Mouse (Mus musculus) neural tube, embryonic 15.5 days (tissue): ENCODE data around the gene Aadacl4. TPM values are rescaled to one million over a fixed set of nuclear protein-coding genes. Genes with fewer than 3 reads are reported as not detected.
"Not testable (repeated sequence)": the region's sequence is repeated elsewhere in the genome, so short reads cannot be mapped to it uniquely, and the experiment has no call there.

Source experiments
- ATAC-seq: fragments of 200-750 bp; cut with Nextera tagmentation; 2 replicates; pipeline ENCODE4 v1.8.0; 2017; ENCODE audit warnings: mild to moderate bottlenecking, moderate TSS enrichment, moderate library complexity; ENCODE audit not compliant: low FRiP score
- H3K27ac ChIP-seq: fragments of 300-500 bp; sonication (generic); replicated peaks from 2 replicates; pipeline ENCODE4 v1.5.1; 2015; ENCODE audit warnings: mild to moderate bottlenecking, inconsistent platforms
- H3K27me3 ChIP-seq: fragments of 300-500 bp; sonication (generic); replicated peaks from 2 replicates; pipeline ENCODE4 v1.6.1; 2015; ENCODE audit warnings: inconsistent platforms
- H3K36me3 ChIP-seq: fragments of 300-500 bp; sonication (generic); 2 replicates; pipeline ENCODE4 v1.6.1; 2015; ENCODE audit warnings: inconsistent platforms
- H3K4me1 ChIP-seq: fragments of 300-500 bp; sonication (generic); 2 replicates; pipeline ENCODE4 v1.6.1; 2015; ENCODE audit warnings: inconsistent platforms
- H3K4me2 ChIP-seq: fragments of 300-500 bp; sonication (generic); 2 replicates; pipeline ENCODE4 v1.6.1; 2015; ENCODE audit warnings: inconsistent platforms, mild to moderate bottlenecking, moderate library complexity
- H3K4me3 ChIP-seq: fragments of 300-500 bp; sonication (generic); replicated peaks from 2 replicates; pipeline ENCODE4 v1.5.1; 2015; ENCODE audit warnings: mild to moderate bottlenecking, inconsistent platforms
- H3K9ac ChIP-seq: fragments of 300-500 bp; sonication (generic); replicated peaks from 2 replicates; pipeline ENCODE4 v1.6.1; 2015; ENCODE audit warnings: mild to moderate bottlenecking, inconsistent platforms
- H3K9me3 ChIP-seq: fragments of 300-500 bp; sonication (generic); replicated peaks from 2 replicates; pipeline ENCODE4 v1.6.1; 2016; ENCODE audit warnings: inconsistent platforms
- WGBS: fragments of 180-500 bp; shearing (Covaris S2); methylation state at CpG from one replicate; pipeline ENCODE4 v1.1.7; 2015; ENCODE audit warnings: mixed read lengths; 5-methylcytosine and 5-hydroxymethylcytosine counted together
- polyA plus RNA-seq: library from polyadenylated mRNA; unstranded; fragments of >200 nt; fragmentation: Nextera tagmentation; extraction: Ambion mirVana; gene quantifications from 2 replicates; pipeline ENCODE4 v1.2.1, GENCODE M21; 2015

The Aadacl4 gene
- polyA plus RNA-seq: not detected in 2 replicates

DNA sequence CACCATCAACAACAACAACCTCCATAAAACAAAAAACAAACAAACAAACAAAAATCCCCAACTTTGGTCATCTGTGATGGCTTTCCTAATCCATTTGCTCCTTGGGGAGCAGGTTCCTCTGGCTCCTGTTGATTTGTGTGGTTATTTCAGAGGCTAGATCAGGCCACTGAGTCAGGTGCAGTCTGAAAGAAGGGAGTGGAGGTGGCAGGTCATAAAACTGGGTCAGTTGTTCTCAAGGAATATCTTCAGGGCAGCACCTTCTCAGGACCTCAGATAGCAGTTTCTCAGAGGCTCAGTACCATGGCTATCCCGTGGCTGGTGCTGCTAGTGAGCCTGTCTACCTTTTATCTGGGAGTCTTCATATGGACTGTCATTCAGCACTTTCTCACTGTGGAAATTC lies at the start of gene Aadacl4:
Gene Aadacl4, plus strand, starts transcription at position 301 of the 400 bp plus-strand sequence.
- Histone ChIP-seq H3K36me3 (no peaks in the 10 kb centered on the region), H3K9ac (no peak within 1 kb of the TSS), H3K4me1 (no peaks in the 10 kb centered on the region), H3K27ac (no peak within 1 kb of the TSS), H3K9me3 (peaks cover 13% of the 10 kb centered on the region), H3K4me2 (no peak within 1 kb of the TSS), H3K27me3 (no peaks in the 10 kb centered on the region), H3K4me3 (no peak within 1 kb of the TSS)
- WGBS: 86% methylated on average over 1 of the region's 1 CpGs
- ATAC-seq: no peak

DNA sequence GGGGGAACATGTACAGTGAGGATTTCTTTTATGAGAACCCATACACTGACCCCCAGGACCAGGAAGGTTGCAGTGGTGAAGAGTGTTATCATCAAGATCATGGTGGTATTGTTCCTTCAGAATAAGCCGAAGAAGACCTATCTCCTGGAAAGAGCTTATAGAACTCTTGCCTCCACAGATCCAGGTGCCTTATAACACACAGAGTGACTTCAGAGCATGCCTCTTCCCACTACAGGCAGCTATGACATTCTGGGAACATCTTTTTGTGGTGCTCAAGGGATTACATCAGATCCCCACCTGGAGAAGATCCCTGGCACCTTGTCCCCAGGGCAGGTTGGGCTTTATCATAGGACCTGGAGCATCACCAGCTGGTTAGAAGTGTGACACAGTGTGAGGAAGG lies 48.5 kb upstream of the Aadacl4 start, which contains the start of gene Gm13124:
Gene Gm13124, minus strand, starts transcription at position 101 of the 400 bp plus-strand sequence.
- peaks cover 12% of the 10 kb centered on the region for H3K9me3 ChIP-seq
- WGBS: 93% methylated on average over 1 of the region's 1 CpGs
- H3K9ac ChIP-seq: no peak within 1 kb of the TSS
- H3K27me3 ChIP-seq: no peaks in the 10 kb centered on the region
- H3K4me2 ChIP-seq: no peak within 1 kb of the TSS
- no peak within 1 kb of the TSS for H3K27ac ChIP-seq
- H3K4me3 ChIP-seq: no peak within 1 kb of the TSS
- H3K4me1 ChIP-seq: no peaks in the 10 kb centered on the region
- no peaks in the 10 kb centered on the region for H3K36me3 ChIP-seq
- no peak for ATAC-seq

DNA sequence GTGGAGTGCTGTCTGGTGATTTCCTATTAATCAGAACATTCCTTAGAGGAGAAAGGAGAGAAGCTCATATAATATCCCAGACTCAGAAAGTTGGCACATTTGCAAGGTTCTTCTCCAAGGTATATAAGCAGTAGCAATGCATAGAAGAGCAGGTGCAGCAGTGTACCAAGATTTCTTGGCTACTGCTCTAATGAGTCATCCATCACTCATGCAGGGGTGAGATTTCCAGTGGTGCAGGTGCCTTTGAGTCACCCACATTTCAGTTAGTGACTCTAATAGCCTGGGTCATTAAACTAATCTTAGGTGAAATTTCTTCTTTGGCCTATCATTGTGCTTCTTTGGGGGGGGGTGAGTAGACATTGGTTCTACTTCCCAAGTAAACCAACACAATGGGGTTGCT lies 45.8 kb upstream of the Aadacl4 start:
- H3K9me3 ChIP-seq: peaks cover 4% of the 10 kb centered on the region; the same call in 1 of the 2 replicates
- ATAC-seq: no peak
- no peak overlapping the region for H3K9ac ChIP-seq
- no peak overlapping the region for H3K4me3 ChIP-seq
- H3K36me3 ChIP-seq: no peaks in the 10 kb centered on the region
- no peak overlapping the region for H3K27ac ChIP-seq
- H3K4me1 ChIP-seq: no peaks in the 10 kb centered on the region
- no peaks in the 10 kb centered on the region for H3K27me3 ChIP-seq
- H3K4me2 ChIP-seq: no peak overlapping the region

DNA sequence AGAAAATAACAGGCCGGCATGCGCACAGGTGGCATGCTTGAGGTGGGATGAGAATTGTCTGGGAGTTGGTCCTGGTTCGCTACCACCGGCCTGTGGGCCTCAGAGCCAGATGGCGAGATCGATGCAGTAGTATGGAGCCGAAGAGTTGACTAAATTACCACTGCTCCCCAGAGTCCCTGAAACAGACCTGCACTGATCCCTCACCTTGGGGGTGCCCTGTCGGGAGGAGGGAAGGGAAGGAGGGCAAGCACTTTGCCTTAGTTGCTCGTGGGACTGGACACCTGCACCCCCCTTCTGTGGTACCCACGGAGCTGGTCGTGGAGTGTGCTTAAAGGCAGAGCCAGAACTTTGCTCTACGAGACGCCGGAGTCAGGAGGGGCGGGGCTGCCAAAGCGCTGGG lies 27.3 kb upstream of the Aadacl4 start:
- ATAC-seq: not testable (repeated sequence)
- peaks cover 12% of the 10 kb centered on the region; the same call in 1 of the 2 replicates for H3K9me3 ChIP-seq

DNA sequence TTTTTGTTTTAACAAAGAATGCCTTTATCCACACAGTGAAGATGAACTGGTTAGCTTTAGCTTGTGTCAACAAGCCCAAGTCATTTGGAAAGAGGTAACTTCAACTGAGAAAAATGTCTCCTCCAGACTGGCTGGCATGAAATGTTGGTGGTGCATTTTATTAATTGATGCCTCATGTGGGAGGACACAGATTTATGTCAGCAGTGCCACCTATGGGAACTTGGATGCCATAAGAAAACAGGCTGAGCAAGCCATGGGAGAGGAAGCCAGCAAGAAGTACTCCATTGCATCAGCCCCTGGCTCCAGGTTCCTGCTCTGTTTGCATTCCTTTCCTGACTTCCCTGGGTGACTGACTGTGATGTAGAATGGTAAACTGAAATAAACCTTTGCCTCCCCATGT lies 20.7 kb upstream of the Aadacl4 start:
- no peak overlapping the region for H3K9ac ChIP-seq

More for the DNA sequence above, 27.3 kb upstream of the Aadacl4 start:
- 91% methylated on average over 13 of the region's 16 CpGs for WGBS
- not testable (repeated sequence) for H3K27me3 ChIP-seq, H3K4me2 ChIP-seq, H3K4me1 ChIP-seq, H3K9ac ChIP-seq, H3K36me3 ChIP-seq, H3K4me3 ChIP-seq, H3K27ac ChIP-seq

DNA sequence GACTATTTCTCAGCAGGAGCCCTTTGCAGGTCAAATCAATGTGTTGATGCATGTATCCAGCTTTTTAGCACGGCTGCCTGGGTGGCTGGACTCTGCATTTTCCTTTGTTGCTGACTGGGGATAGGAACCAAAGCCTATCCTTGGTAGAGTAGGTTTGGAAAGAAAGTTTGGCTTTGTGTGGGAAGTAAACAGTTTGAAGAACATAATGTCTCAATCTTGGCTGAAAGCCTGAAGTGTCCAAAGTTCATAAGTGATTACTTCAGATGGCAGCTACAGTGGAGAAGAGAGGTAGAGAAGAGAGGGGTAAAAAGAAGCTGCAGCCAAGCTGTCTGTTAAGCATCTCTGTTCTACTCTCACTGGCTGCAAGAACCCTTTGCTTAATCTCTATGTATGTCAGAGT lies 1.1 kb downstream of the Aadacl4 start:
- 83% methylated on average over 1 of the region's 1 CpGs for WGBS
- no peak overlapping the region for H3K27ac ChIP-seq
- H3K36me3 ChIP-seq: no peaks in the 10 kb centered on the region
- peaks cover 16% of the 10 kb centered on the region for H3K9me3 ChIP-seq
- no peak overlapping the region for H3K4me2 ChIP-seq
- no peaks in the 10 kb centered on the region for H3K4me1 ChIP-seq
- no peaks in the 10 kb centered on the region for H3K27me3 ChIP-seq
- no peak overlapping the region for H3K4me3 ChIP-seq
- no peak for ATAC-seq
- no peak overlapping the region for H3K9ac ChIP-seq

More for the DNA sequence above, 20.7 kb upstream of the Aadacl4 start:
- Histone ChIP-seq H3K27me3 (no peaks in the 10 kb centered on the region), H3K4me1 (no peaks in the 10 kb centered on the region), H3K36me3 (no peaks in the 10 kb centered on the region), H3K27ac (no peak overlapping the region), H3K9me3 (peaks cover 8% of the 10 kb centered on the region; the same call in 1 of the 2 replicates), H3K4me3 (no peak overlapping the region), H3K4me2 (no peak overlapping the region)
- no peak for ATAC-seq

DNA sequence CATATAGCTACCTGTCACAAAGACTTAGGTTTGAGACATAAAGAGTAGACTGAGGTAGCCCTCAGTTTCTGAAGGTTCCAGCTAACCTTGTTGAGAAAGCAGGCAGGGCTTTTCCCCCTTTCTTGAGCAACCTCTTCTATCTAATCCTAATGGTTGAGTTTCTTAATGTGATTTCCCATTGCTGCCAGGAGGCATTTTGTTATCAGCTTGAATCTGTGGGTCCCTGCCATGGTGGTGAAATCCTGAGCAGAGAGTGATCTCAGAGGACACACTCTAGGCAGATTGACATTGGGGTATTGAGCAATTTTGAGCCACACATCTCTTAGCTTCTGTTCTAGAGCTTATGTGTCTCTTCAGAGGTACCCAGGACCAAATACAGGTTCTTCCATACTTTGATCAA lies 24.8 kb downstream of the Aadacl4 start:
- Histone ChIP-seq H3K4me3 (no peak overlapping the region), H3K9me3 (peaks cover 24% of the 10 kb centered on the region; the same call in 1 of the 2 replicates), H3K4me1 (no peaks in the 10 kb centered on the region), H3K9ac (no peak overlapping the region), H3K4me2 (no peak overlapping the region), H3K27me3 (no peaks in the 10 kb centered on the region), H3K27ac (no peak overlapping the region), H3K36me3 (no peaks in the 10 kb centered on the region)
- ATAC-seq: no peak

Other genes with a start within 250 kb of the Aadacl4 start
- gene Pramef20, start 235.8 kb upstream of the Aadacl4 start, polyA plus RNA-seq: not detected in 2 replicates
- not detected in 2 replicates for gene Pramef12, start 205.2 kb upstream of the Aadacl4 start, polyA plus RNA-seq
- not detected in 2 replicates for gene 1700012P22Rik, start 174.9 kb upstream of the Aadacl4 start, polyA plus RNA-seq
- not detected in 2 replicates for gene Gm9944, start 160.4 kb upstream of the Aadacl4 start, polyA plus RNA-seq
- not detected in 2 replicates for gene Aadacl3, start 150.0 kb upstream of the Aadacl4 start, polyA plus RNA-seq
- not detected in 2 replicates for gene 9430007A20Rik, start 93.9 kb upstream of the Aadacl4 start, polyA plus RNA-seq
- not detected in 2 replicates for gene Gm13124, start 48.6 kb upstream of the Aadacl4 start, polyA plus RNA-seq
- gene Gm436, start 72.7 kb downstream of the Aadacl4 start, polyA plus RNA-seq: not detected in 2 replicates
- gene Gm13178, start 107.7 kb downstream of the Aadacl4 start, polyA plus RNA-seq: not detected in 2 replicates
- gene Gm438, start 172.9 kb downstream of the Aadacl4 start, polyA plus RNA-seq: not detected in 2 replicates